Mouse (Mus musculus) brain, embryonic 14.5 days (tissue): ENCODE results near the gene Elmod3.

ENCODE experiments used
- CTCF ChIP-seq: fragments of 200-500 bp; IDR thresholded peaks from 2 replicates; pipeline ENCODE4 v1.5.1; 2012; ENCODE audit warnings: inconsistent platforms, mild to moderate bottlenecking, moderate library complexity, borderline replicate concordance; ENCODE audit not compliant: insufficient read depth, insufficient read length; ENCODE audit errors: extremely low read depth
- POLR2A ChIP-seq: fragments of 200-500 bp; IDR thresholded peaks from 2 replicates; pipeline ENCODE4 v1.6.1; 2012; ENCODE audit warnings: mild to moderate bottlenecking, inconsistent platforms, borderline replicate concordance; ENCODE audit not compliant: poor library complexity, insufficient read depth, insufficient read length, severe bottlenecking; ENCODE audit errors: extremely low read depth

DNA sequence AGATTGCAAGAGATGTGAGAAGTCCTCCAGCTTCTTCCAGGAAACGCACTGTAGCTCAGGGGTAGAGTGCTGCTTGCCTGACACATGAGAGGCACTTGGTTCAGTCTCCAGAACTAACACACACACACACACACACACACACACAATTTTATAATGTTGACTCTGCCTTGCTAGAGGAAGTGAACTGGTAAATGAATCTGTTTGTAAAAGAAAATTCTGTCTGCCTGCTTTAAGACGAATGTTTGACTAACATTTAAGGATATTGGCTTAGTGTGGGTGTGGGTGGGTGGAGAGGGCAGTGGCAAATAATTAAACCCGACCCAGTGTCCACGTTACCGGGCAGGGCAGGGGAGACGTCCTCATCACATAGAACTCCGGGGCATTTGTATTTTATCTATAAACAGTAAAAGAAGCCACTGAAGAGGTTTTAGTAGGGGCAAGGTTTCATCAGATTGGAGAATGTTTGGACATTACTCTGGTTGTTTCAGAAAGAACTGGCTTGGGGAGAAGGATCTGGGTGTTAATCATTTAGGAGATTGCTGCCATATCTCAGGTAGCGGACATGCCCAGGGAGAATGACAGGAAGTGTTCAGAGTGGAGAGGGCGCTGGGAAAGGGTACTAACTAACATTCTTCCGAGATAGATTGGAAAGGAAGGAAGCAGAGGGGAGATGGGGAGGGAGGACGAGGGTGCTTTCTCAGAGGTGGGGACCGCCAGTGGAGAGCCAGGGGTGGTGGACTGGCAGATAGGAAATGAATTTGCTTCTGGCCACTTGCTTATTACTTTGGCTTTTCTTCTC lies 21.7 kb upstream of the Elmod3 start:
- TF ChIP-seq POLR2A (no peak), CTCF (no peak)
